13 mouse cellular contexts compared by ENCODE assay signal in the genomic region with DNA sequence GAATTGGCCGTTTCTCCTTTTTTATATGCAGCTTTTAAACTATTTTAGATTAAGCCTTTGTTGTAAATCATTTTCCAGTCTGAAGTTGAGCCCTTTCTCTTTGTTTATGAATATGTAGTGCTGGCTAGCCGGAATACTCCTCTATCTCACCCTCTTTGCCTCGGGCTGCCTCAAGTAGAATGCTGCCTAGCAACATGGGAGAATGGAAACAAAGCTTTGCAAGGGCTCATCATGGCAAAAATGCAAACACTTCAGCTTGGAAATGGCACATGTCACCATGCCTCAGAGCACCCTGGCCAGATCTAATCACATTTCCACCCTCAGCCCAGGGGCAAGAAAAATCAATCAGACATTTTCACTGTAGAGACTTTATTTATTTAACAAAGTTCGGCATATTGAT.
DNase-seq lines count a peak whose midpoint lies in the region; ATAC-seq and TF ChIP-seq lines count a peak whose summit lies in the region.
"Had no signal": no experiment of that assay in that cellular context is flagged by ENCODE, and none has a peak within 500 bp of the region (broad histone marks: within the 10 kb centered on the region; RNA-seq: fewer than 3 reads in every experiment).

No protein-coding gene starts in this region.

- H3K27ac ChIP-seq in forebrain, embryonic 14.5 days (ENCODE audit: low read depth, low read length): no peak overlapping the region
- H3K27ac ChIP-seq in forebrain, embryonic 10.5 days: no peak overlapping the region
- no peak overlapping the region for H3K27ac ChIP-seq in forebrain, postnatal 0 days (ENCODE audit: low read depth, low read length)
- H3K27ac ChIP-seq in midbrain, embryonic 14.5 days (replicated peaks; ENCODE audit: low read depth, low read length): no peak overlapping the region
- H3K27ac ChIP-seq: liver, embryonic 15.5 days had no signal

- peak; percentile 19 for DNase-seq in forebrain, embryonic 14.5 days (ENCODE audit: low spot score)
- DNase-seq in forebrain, embryonic 10.5 days (ENCODE audit: extremely low spot score, low spot score): no peak
- DNase-seq in R1 (ENCODE audit: low read depth, low spot score): peak; percentile 0
- peak; percentile 3 for DNase-seq in forebrain, postnatal 0 days
- DNase-seq in midbrain, embryonic 14.5 days: peak; percentile 73
- no peak for DNase-seq in urinary bladder, postnatal 25 days (ENCODE audit: low spot score)
- DNase-seq in thymus, postnatal 14 days: no peak
- DNase-seq: cerebellum, postnatal 14 days; heart, adult 11 months; layer of hippocampus, adult 9-11 months; thymus, postnatal 25 days had no signal

- ATAC-seq in forebrain, embryonic 14.5 days: peak; percentile 57; the same call in 1 of the 2 replicates
- ATAC-seq in forebrain, postnatal 0 days: peak; percentile 53; the same call in 1 of the 2 replicates
- peak; percentile 60; the same call in 1 of the 2 replicates for ATAC-seq in midbrain, embryonic 14.5 days (ENCODE audit: low FRiP score, low TSS enrichment)
- ATAC-seq in monocyte, adult 5-6 weeks (replicated peaks; ENCODE audit: insufficient number of reproducible peaks, low FRiP score, low TSS enrichment, poor library complexity, severe bottlenecking): no peak

- 53% methylated on average over 4 of the region's 4 CpGs for WGBS in forebrain, embryonic 14.5 days
- WGBS in forebrain, embryonic 10.5 days: 70% methylated on average over 4 of the region's 4 CpGs
- 40% methylated on average over 4 of the region's 4 CpGs for WGBS in forebrain, postnatal 0 days
- 27% methylated on average over 4 of the region's 4 CpGs for WGBS in midbrain, embryonic 14.5 days

- no peak overlapping the region for H3K4me2 ChIP-seq in forebrain, embryonic 14.5 days (ENCODE audit: low read length)
- no peak overlapping the region for H3K4me2 ChIP-seq in forebrain, postnatal 0 days (ENCODE audit: low read depth)
- H3K4me2 ChIP-seq in midbrain, embryonic 14.5 days (ENCODE audit: low read length): no peak overlapping the region
- H3K4me2 ChIP-seq: liver, embryonic 15.5 days had no signal

- no peaks in the 10 kb centered on the region for H3K4me1 ChIP-seq in forebrain, embryonic 14.5 days (ENCODE audit: control insufficient read depth, insufficient read depth, low read length)
- H3K4me1 ChIP-seq in forebrain, embryonic 10.5 days: no peaks in the 10 kb centered on the region
- H3K4me1 ChIP-seq in forebrain, postnatal 0 days (ENCODE audit: insufficient read depth): no peaks in the 10 kb centered on the region
- H3K4me1 ChIP-seq in midbrain, embryonic 14.5 days (ENCODE audit: control insufficient read depth, insufficient read depth, low read length): no peaks in the 10 kb centered on the region
- H3K4me1 ChIP-seq: liver, embryonic 15.5 days had no signal

- H3K9me3 ChIP-seq in forebrain, embryonic 14.5 days (replicated peaks; ENCODE audit: control insufficient read depth, low read length): no peaks in the 10 kb centered on the region
- H3K9me3 ChIP-seq in forebrain, embryonic 10.5 days: no peaks in the 10 kb centered on the region
- no peaks in the 10 kb centered on the region for H3K9me3 ChIP-seq in forebrain, postnatal 0 days (ENCODE audit: low read length)
- no peaks in the 10 kb centered on the region for H3K9me3 ChIP-seq in midbrain, embryonic 14.5 days (ENCODE audit: control insufficient read depth, low read length)
- H3K9me3 ChIP-seq: liver, embryonic 15.5 days had no signal

- H3K27me3 ChIP-seq in forebrain, embryonic 14.5 days (replicated peaks; ENCODE audit: control insufficient read depth, insufficient read depth, low read length): no peaks in the 10 kb centered on the region
- H3K27me3 ChIP-seq in forebrain, embryonic 10.5 days (ENCODE audit: poor library complexity, severe bottlenecking): peaks cover 13% of the 10 kb centered on the region; the same call in 1 of the 2 replicates
- H3K27me3 ChIP-seq in forebrain, postnatal 0 days (ENCODE audit: insufficient read depth, low read length): no peaks in the 10 kb centered on the region
- H3K27me3 ChIP-seq in midbrain, embryonic 14.5 days (ENCODE audit: control insufficient read depth, insufficient read depth, low read length): no peaks in the 10 kb centered on the region
- H3K27me3 ChIP-seq: liver, embryonic 15.5 days had no signal

- H3K4me3 ChIP-seq in forebrain, embryonic 14.5 days (ENCODE audit: low read depth, low read length): no peak overlapping the region
- H3K4me3 ChIP-seq in forebrain, embryonic 10.5 days: no peak overlapping the region
- H3K4me3 ChIP-seq in forebrain, postnatal 0 days (ENCODE audit: low read depth, low read length): no peak overlapping the region
- H3K4me3 ChIP-seq in midbrain, embryonic 14.5 days (replicated peaks; ENCODE audit: low read depth, low read length): no peak overlapping the region
- H3K4me3 ChIP-seq: liver, embryonic 15.5 days had no signal

- no peak for TF ChIP-seq CTCF in forebrain, postnatal 0 days (IDR thresholded peaks at IDR 0.05; ENCODE audit: low read depth)

- H3K9ac ChIP-seq in forebrain, embryonic 14.5 days (ENCODE audit: low read length): no peak overlapping the region
- no peak overlapping the region for H3K9ac ChIP-seq in forebrain, postnatal 0 days
- no peak overlapping the region for H3K9ac ChIP-seq in midbrain, embryonic 14.5 days (replicated peaks; ENCODE audit: low read length)
- H3K9ac ChIP-seq: liver, embryonic 15.5 days had no signal

- H3K36me3 ChIP-seq in forebrain, embryonic 14.5 days (ENCODE audit: control insufficient read depth, insufficient read depth, low read length): no peaks in the 10 kb centered on the region
- no peaks in the 10 kb centered on the region for H3K36me3 ChIP-seq in forebrain, embryonic 10.5 days (replicated peaks)
- H3K36me3 ChIP-seq in forebrain, postnatal 0 days (ENCODE audit: insufficient read depth): no peaks in the 10 kb centered on the region
- H3K36me3 ChIP-seq in midbrain, embryonic 14.5 days (ENCODE audit: control insufficient read depth, insufficient read depth, low read length): no peaks in the 10 kb centered on the region
- H3K36me3 ChIP-seq: liver, embryonic 15.5 days had no signal

Comparison
In these comparisons a context has a peak if more than half of its experiments do, and no peak if none do; other contexts are left out.
1. DNase-seq: peak in forebrain, embryonic 14.5 days (single experiment), R1 (single experiment), forebrain, postnatal 0 days (single experiment) and midbrain, embryonic 14.5 days (single experiment); none in forebrain, embryonic 10.5 days (single experiment), urinary bladder, postnatal 25 days (single experiment) and thymus, postnatal 14 days (single experiment).